Mouse (Mus musculus) frontal cortex, postnatal 25 days (tissue): ENCODE results near the gene Lrg1.

Experiments
- DNase-seq, 2 experiments: peaks; one replicate each; pipeline ENCODE4 v3.0.0; 2022; ENCODE audit warnings: low spot score in 2 of 2

Lrg1 gene

DNA sequence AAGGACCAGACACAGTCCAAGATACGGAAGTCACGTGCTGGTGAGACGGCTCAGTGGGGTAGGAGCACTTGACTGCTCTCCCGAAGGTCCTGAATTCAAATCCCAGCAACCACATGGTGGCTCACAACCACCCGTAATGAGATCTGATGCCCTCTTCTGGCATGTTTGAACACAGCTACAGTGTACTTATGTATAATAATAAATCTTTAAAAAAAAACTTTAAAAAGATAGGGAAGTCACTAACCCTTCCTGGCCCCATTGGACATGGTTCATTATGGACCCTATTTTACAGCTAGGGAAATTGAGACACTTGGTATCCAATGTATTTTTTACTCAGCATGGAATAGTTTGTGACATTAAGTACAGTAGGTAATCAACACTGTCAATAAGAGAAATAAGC is 44.3 kb downstream of the Lrg1 start:
- DNase-seq, result no peak

DNA sequence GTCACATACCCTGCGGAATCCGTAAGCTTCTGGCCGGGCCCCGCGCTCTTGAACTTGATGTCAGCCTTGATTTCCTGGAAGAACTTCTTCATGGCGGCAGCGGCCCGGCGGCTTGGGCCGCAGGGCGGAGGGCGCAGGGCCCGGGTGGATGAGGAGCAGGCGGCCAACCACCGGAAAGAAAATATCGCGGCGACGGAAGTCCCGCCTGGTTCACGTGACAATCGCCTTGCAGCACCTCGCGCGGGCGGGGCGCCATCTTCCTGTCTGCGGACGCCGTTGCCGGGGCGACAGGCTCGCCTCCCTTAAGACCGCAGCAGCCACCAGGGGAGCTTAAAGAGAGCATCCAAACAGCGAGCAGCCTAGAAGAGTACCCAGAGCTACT is 47.0 kb downstream of the Lrg1 start, which contains the start of gene Ubxn6:
Ubxn6 (minus strand) TSS at position 202 of the 382 bp plus-strand sequence.
- peak; percentile 96 to 97 for DNase-seq

DNA sequence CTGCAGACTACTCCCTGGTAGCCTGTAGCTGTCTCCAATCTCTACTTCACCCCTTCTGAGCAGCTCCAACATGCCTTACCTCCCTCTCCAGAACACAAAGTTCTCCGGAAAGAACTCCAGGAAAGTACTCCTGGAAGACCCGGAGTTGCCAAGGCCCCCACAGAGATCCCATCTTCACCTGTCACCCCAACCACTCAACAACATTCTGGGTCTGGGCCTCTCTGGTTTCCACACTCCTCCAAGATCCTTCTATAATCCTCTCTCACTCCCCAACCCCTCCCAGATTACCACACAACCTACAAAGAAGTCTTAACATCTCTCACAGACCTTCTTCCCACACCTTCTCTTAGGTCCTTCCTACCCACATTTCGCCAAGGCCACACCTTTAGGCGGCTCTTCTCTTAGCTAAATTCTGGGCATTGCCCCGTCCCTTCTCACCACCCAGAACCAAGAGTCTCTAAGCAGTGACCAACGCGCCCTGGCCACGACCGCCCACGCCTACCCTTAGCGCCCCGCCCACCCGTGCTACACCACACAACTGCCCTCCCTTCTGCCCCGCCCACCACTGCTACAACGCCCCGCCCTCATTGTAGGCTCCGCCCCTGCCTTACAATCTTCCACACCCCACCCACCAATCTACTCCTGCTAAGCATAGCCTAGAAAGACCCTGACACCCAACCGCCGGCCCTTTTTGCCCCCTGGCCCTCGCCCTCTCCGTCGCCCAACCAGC is 47.5 kb downstream of the Lrg1 start:
- peak; percentile 44 to 51 for DNase-seq

DNA sequence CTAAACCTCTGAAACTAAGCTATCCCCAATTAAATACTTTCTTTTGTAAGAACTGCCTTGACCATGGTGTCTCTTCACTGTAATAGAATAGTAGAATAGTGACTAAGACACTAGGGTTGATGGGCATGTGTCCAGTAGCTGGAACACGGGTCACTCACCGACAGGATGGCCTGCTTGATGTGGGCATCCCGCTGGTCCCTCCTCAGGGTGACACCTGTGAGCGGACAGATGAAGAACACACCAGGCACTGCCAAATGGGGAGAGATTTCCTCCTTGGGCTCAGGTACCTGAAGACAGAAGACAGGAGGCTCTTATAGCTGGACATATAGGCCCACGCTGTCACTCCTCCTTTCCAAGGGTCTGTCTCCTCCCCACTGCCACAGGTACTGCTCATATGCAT is 49.6 kb downstream of the Lrg1 start:
- no peak for DNase-seq

DNA sequence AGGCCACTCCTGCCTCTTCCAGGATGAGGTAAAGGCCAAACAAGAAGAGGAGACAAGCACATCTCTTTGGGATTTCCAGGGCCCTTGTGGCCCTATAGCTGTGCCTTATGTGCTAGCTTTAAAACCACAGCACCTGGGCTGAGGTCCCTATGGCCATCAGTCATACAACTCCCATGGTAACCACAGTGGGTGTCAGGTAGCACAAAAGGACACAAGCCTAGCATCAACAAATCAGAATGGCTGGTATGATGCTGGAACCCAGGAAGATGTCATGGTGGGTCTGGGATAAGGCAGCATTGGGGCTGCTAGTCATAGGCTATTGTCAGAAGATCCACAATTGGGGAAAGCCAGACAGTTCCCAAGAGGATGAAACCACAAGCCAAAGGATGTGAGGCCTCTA is 50.7 kb downstream of the Lrg1 start:
- no peak for DNase-seq
